Mouse (Mus musculus): ENCODE data around the gene Med25. TPM values are rescaled to one million over a fixed set of nuclear protein-coding genes. Genes with fewer than 3 reads are reported as not detected.
A peak's percentile ranks its signal among the peaks of the same experiment; 100 is the strongest.

Med25 gene
- polyA plus RNA-seq, 1 experiment from 2014 or later = 80.0 TPM

GRCm38 (mm10) chr7:44862434-44862833 is 30.1 kb downstream of the Med25 start:
- no peak for ATAC-seq (ENCODE audit: low FRiP score, low TSS enrichment)
- Histone ChIP-seq H3K4me2 (replicated peaks; ENCODE audit: low read depth, low read length) (no peak overlapping the region), H3K4me3 (ENCODE audit: low read length) (no peak overlapping the region), H3K27me3 (ENCODE audit: control insufficient read depth, insufficient read depth, low read length) (no peaks in the 10 kb centered on the region), H3K9ac (ENCODE audit: low read depth, low read length) (no peak overlapping the region), H3K36me3 (ENCODE audit: control insufficient read depth, insufficient read depth, low read length) (peaks cover 57% of the 10 kb centered on the region), H3K4me1 (ENCODE audit: control insufficient read depth, insufficient read depth, low read length) (peaks cover 39% of the 10 kb centered on the region), H3K27ac (ENCODE audit: low read depth, low read length) (no peak overlapping the region; the same call in 1 of the 2 replicates), H3K9me3 (ENCODE audit: control insufficient read depth, low read length) (no peaks in the 10 kb centered on the region)
- 88% methylated on average over 8 of the region's 8 CpGs for WGBS

- no peaks in the 10 kb centered on the region for H3K27me3 ChIP-seq (ENCODE audit: control insufficient read depth, insufficient read depth, low read length)
- H3K4me2 ChIP-seq (replicated peaks; ENCODE audit: low read depth, low read length) = no peak overlapping the region
- H3K36me3 ChIP-seq (ENCODE audit: control insufficient read depth, insufficient read depth, low read length) = peaks cover 51% of the 10 kb centered on the region
- 80% methylated on average over 14 of the region's 14 CpGs for WGBS
- ATAC-seq (ENCODE audit: low FRiP score, low TSS enrichment) = no peak
- H3K9ac ChIP-seq (ENCODE audit: low read depth, low read length) = no peak overlapping the region
- H3K4me3 ChIP-seq (ENCODE audit: low read length) = no peak overlapping the region
- H3K9me3 ChIP-seq (ENCODE audit: control insufficient read depth, low read length) = no peaks in the 10 kb centered on the region
- no peak overlapping the region for H3K27ac ChIP-seq (ENCODE audit: low read depth, low read length)
- H3K4me1 ChIP-seq (ENCODE audit: control insufficient read depth, insufficient read depth, low read length) = peaks cover 32% of the 10 kb centered on the region
Measured at GRCm38 (mm10) chr7:44861429-44861816, 31.1 kb downstream of the Med25 start.

- Histone ChIP-seq H3K36me3 (ENCODE audit: control insufficient read depth, insufficient read depth, low read length) (peaks cover 45% of the 10 kb centered on the region), H3K27ac (ENCODE audit: low read depth, low read length) (no peak overlapping the region; the same call in 1 of the 2 replicates), H3K4me1 (ENCODE audit: control insufficient read depth, insufficient read depth, low read length) (peaks cover 28% of the 10 kb centered on the region), H3K4me2 (replicated peaks; ENCODE audit: low read depth, low read length) (no peak overlapping the region; the same call in 1 of the 2 replicates), H3K9ac (ENCODE audit: low read depth, low read length) (no peak overlapping the region), H3K4me3 (ENCODE audit: low read length) (no peak overlapping the region), H3K27me3 (ENCODE audit: control insufficient read depth, insufficient read depth, low read length) (no peaks in the 10 kb centered on the region), H3K9me3 (ENCODE audit: control insufficient read depth, low read length) (no peaks in the 10 kb centered on the region)
- peak; percentile 33 for ATAC-seq (ENCODE audit: low FRiP score, low TSS enrichment)
- WGBS = 61% methylated on average over 22 of the region's 22 CpGs
Measured at GRCm38 (mm10) chr7:44860576-44861428, 31.7 kb downstream of the Med25 start.

GRCm38 (mm10) chr7:44859896-44860295 is 32.6 kb downstream of the Med25 start:
- H3K27ac ChIP-seq (ENCODE audit: low read depth, low read length) = no peak overlapping the region
- H3K9ac ChIP-seq (ENCODE audit: low read depth, low read length) = no peak overlapping the region
- 89% methylated on average over 11 of the region's 11 CpGs for WGBS
- no peak overlapping the region for H3K4me3 ChIP-seq (ENCODE audit: low read length)
- peaks cover 36% of the 10 kb centered on the region for H3K36me3 ChIP-seq (ENCODE audit: control insufficient read depth, insufficient read depth, low read length)
- no peaks in the 10 kb centered on the region for H3K9me3 ChIP-seq (ENCODE audit: control insufficient read depth, low read length)
- ATAC-seq (ENCODE audit: low FRiP score, low TSS enrichment) = no peak
- no peak overlapping the region for H3K4me2 ChIP-seq (replicated peaks; ENCODE audit: low read depth, low read length)
- peaks cover 28% of the 10 kb centered on the region for H3K4me1 ChIP-seq (ENCODE audit: control insufficient read depth, insufficient read depth, low read length)
- H3K27me3 ChIP-seq (ENCODE audit: control insufficient read depth, insufficient read depth, low read length) = no peaks in the 10 kb centered on the region

- peak overlapping the region; percentile 66 for H3K4me3 ChIP-seq (ENCODE audit: low read length)
- H3K4me2 ChIP-seq (replicated peaks; ENCODE audit: low read depth, low read length) = peak overlapping the region; percentile 64
- H3K36me3 ChIP-seq (ENCODE audit: control insufficient read depth, insufficient read depth, low read length) = peaks cover 22% of the 10 kb centered on the region
- ATAC-seq (ENCODE audit: low FRiP score, low TSS enrichment) = no peak
- 29% methylated on average over 8 of the region's 8 CpGs for WGBS
- H3K27ac ChIP-seq (ENCODE audit: low read depth, low read length) = no peak overlapping the region
- H3K4me1 ChIP-seq (ENCODE audit: control insufficient read depth, insufficient read depth, low read length) = peaks cover 36% of the 10 kb centered on the region
- no peaks in the 10 kb centered on the region for H3K27me3 ChIP-seq (ENCODE audit: control insufficient read depth, insufficient read depth, low read length)
- H3K9ac ChIP-seq (ENCODE audit: low read depth, low read length) = peak overlapping the region; percentile 69
- no peaks in the 10 kb centered on the region for H3K9me3 ChIP-seq (ENCODE audit: control insufficient read depth, low read length)
Measured at GRCm38 (mm10) chr7:44857905-44858304, 34.6 kb downstream of the Med25 start.

GRCm38 (mm10) chr7:44857042-44857552 is 35.4 kb downstream of the Med25 start, which contains the start of gene Pnkp:
TSS of gene Pnkp (plus strand) at chr7:44857139.
- peak within 1 kb of the TSS; percentile 66 for H3K4me3 ChIP-seq (ENCODE audit: low read length)
- ATAC-seq (ENCODE audit: low FRiP score, low TSS enrichment) = peak; percentile 5
- H3K4me2 ChIP-seq (replicated peaks; ENCODE audit: low read depth, low read length) = peak within 1 kb of the TSS; percentile 64
- WGBS = 0% methylated on average over 32 of the region's 32 CpGs
- peak within 1 kb of the TSS; percentile 81 for H3K27ac ChIP-seq (ENCODE audit: low read depth, low read length)
- no peaks in the 10 kb centered on the region for H3K27me3 ChIP-seq (ENCODE audit: control insufficient read depth, insufficient read depth, low read length)
- peaks cover 36% of the 10 kb centered on the region for H3K4me1 ChIP-seq (ENCODE audit: control insufficient read depth, insufficient read depth, low read length)
- H3K9me3 ChIP-seq (ENCODE audit: control insufficient read depth, low read length) = no peaks in the 10 kb centered on the region
- peak within 1 kb of the TSS; percentile 69 for H3K9ac ChIP-seq (ENCODE audit: low read depth, low read length)
- peaks cover 20% of the 10 kb centered on the region for H3K36me3 ChIP-seq (ENCODE audit: control insufficient read depth, insufficient read depth, low read length)

GRCm38 (mm10) chr7:44856265-44856916 is 36.1 kb downstream of the Med25 start:
- H3K4me3 ChIP-seq (ENCODE audit: low read length) = peak overlapping the region; percentile 66
- peak overlapping the region; percentile 81; the same call in 1 of the 2 replicates for H3K27ac ChIP-seq (ENCODE audit: low read depth, low read length)
- no peak for ATAC-seq (ENCODE audit: low FRiP score, low TSS enrichment)
- H3K9me3 ChIP-seq (ENCODE audit: control insufficient read depth, low read length) = no peaks in the 10 kb centered on the region
- H3K27me3 ChIP-seq (ENCODE audit: control insufficient read depth, insufficient read depth, low read length) = no peaks in the 10 kb centered on the region
- WGBS = 64% methylated on average over 9 of the region's 9 CpGs
- H3K36me3 ChIP-seq (ENCODE audit: control insufficient read depth, insufficient read depth, low read length) = peaks cover 18% of the 10 kb centered on the region; the same call in 1 of the 2 replicates
- H3K4me2 ChIP-seq (replicated peaks; ENCODE audit: low read depth, low read length) = peak overlapping the region; percentile 64
- H3K9ac ChIP-seq (ENCODE audit: low read depth, low read length) = peak overlapping the region; percentile 69; the same call in 1 of the 2 replicates
- peaks cover 36% of the 10 kb centered on the region for H3K4me1 ChIP-seq (ENCODE audit: control insufficient read depth, insufficient read depth, low read length)

GRCm38 (mm10) chr7:44855036-44855435 is 37.5 kb downstream of the Med25 start:
- Histone ChIP-seq H3K9me3 (ENCODE audit: control insufficient read depth, low read length) (no peaks in the 10 kb centered on the region), H3K4me3 (ENCODE audit: low read length) (peak overlapping the region; percentile 40), H3K4me2 (replicated peaks; ENCODE audit: low read depth, low read length) (peak overlapping the region; percentile 66), H3K27ac (ENCODE audit: low read depth, low read length) (peak overlapping the region; percentile 94), H3K27me3 (ENCODE audit: control insufficient read depth, insufficient read depth, low read length) (no peaks in the 10 kb centered on the region), H3K4me1 (ENCODE audit: control insufficient read depth, insufficient read depth, low read length) (peaks cover 38% of the 10 kb centered on the region), H3K36me3 (ENCODE audit: control insufficient read depth, insufficient read depth, low read length) (peaks cover 16% of the 10 kb centered on the region; the same call in 1 of the 2 replicates), H3K9ac (ENCODE audit: low read depth, low read length) (peak overlapping the region; percentile 52; the same call in 1 of the 2 replicates)
- WGBS = 42% methylated on average over 10 of the region's 10 CpGs
- no peak for ATAC-seq (ENCODE audit: low FRiP score, low TSS enrichment)

Data from kidney, embryonic 14.5 days (tissue).